Mouse (Mus musculus): Measurements from ENCODE around the gene Pnpla1.
A peak's percentile ranks its signal among the peaks of the same experiment; 100 is the strongest.

The Pnpla1 gene

GRCm38 (mm10) chr17:28928004-28928403, 69.8 kb downstream of the Pnpla1 start:
- no peak for DNase-seq

GRCm38 (mm10) chr17:28929369-28929768, 71.2 kb downstream of the Pnpla1 start:
- no peak for DNase-seq

GRCm38 (mm10) chr17:28930392-28931074, 72.3 kb downstream of the Pnpla1 start:
- DNase-seq: peak; percentile 90

- no peak for DNase-seq
Observed at GRCm38 (mm10) chr17:28931436-28932211, 73.4 kb downstream of the Pnpla1 start.

GRCm38 (mm10) chr17:28932274-28932673, 74.1 kb downstream of the Pnpla1 start:
- no peak for DNase-seq

- no peak for DNase-seq
Observed at GRCm38 (mm10) chr17:28934120-28934916, 76.1 kb downstream of the Pnpla1 start.

- DNase-seq: peak; percentile 66
Observed at GRCm38 (mm10) chr17:28936133-28936532, 77.9 kb downstream of the Pnpla1 start.

GRCm38 (mm10) chr17:28936622-28937345, 78.6 kb downstream of the Pnpla1 start:
- peak; percentile 81 for DNase-seq
